Mouse (Mus musculus): ENCODE measurements around the gene Zdhhc17. TPM values are rescaled to one million over a fixed set of nuclear protein-coding genes. Genes with fewer than 3 reads are reported as not detected.

Zdhhc17 gene
- total RNA-seq, 2 experiments from 2014 or later: 18.3 to 18.8 TPM

- no peak for DNase-seq
Measured at GRCm38 (mm10) chr10:110920368-110920950, 89.5 kb downstream of the Zdhhc17 start.

DNA sequence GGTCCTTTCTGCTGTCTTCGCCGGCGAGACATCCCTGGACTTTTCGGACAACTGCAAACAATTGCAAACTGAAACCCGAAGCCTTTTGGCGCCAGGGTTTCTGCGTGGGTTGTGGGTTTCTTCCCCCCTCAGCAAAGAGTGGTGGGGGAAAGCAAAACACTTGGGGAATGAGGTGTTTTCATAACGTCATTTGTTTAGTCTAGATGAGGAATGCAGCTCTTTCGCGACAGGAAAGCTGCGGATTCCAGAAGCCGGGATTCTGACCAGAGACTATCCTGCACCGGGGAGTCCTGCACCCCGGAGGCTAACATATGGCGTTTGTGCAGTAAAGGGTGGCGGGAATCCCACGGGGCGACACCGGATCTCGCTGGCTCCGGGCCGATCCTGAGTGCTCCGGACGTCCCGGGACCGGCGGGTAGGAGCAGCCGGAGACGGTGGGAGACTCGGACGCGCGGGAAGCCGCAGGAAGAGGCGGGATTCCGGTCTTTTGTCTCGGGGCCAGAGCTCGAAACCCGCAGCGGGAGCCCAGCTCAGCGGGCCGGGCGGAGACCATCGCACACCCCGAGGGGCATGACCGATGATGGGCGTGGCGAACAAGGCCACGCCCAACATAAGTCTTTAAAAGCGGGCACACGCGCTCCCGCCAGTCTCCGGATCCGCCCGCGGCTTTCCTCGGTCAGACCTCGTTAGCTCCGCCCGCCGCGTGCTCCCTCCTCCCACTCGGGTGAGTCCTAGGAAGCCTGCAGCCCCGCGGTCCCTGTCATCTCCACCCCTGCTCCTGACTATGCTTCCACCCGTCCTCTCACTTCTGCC, 90.2 kb downstream of the Zdhhc17 start, which contains the start of gene Csrp2:
TSS of gene Csrp2 (plus strand) at position 259 of the 813 bp plus-strand sequence.
- DNase-seq: peak; percentile 88

- no peak for DNase-seq
Measured at GRCm38 (mm10) chr10:110918414-110919391, 91.2 kb downstream of the Zdhhc17 start.

DNA sequence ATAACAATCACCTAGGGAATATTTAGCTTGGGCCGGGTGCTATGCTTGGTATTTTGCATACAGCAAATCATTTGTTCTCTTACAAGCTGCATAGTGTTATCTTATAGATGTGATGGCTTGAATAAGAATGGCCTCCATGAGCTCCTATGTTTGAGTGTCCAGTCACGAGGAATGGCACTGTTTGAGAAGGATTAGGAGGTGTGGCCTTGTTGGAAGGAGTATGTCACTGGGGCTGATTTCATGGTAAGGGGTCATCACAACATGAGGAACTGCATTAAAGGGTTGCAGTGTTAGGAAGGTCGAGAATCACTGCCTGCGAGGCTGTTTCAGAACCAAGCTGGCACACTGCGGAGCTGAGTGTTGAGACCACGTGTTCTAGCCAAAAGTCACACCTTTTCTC, 92.4 kb downstream of the Zdhhc17 start:
- no peak for DNase-seq

DNA sequence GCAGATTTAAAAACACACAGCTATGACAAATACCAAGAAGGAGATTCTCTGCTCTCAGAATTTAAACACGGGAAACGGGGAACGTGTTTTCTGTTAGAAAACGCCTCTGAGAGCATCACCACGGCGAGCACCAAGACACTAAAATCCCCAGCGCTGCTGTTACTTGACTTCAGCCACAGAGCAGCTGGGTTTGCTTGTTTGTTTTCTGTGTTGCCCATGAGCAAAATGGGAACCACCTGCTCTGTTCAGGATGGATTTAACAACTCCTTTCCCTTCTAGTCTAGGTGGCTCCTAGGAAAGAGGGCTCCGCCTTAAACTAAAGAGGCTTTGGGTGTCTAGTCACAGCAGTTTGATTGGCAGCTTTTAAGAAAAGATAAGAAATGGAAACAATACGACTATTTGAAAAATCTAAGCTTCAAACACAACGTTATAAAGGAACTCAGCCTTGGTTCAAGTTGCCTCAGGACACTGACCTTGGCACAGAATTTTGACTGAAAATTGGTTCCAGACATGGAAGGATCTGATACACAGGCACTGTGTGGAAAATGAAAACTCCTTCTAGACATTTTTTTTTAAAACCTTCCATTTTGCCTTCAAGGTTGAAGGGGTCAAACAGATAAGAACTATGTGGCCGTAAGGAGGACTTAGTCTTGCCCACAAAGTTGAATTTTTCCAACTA, 93.1 kb downstream of the Zdhhc17 start:
- no peak for DNase-seq

DNA sequence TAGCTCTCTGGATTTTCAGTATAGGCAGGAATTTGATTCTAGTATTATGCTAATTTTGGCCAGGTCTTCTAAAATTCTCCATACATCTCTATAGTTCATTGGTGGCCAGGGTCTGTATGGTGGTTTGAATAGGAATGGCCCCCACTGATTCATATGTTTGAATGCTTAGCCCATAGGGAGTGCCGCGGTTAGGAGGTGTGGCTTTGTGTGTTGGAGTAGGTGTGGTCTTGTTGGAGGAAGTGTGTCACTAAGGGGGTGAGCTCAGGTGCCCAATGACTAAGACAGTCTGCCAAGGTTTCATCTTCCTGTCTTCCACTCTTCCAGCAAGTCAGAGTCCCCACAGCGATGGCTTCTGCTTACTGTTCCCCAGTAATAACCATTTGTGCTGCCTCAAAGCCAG, 106.1 kb downstream of the Zdhhc17 start:
- no peak for DNase-seq

DNA sequence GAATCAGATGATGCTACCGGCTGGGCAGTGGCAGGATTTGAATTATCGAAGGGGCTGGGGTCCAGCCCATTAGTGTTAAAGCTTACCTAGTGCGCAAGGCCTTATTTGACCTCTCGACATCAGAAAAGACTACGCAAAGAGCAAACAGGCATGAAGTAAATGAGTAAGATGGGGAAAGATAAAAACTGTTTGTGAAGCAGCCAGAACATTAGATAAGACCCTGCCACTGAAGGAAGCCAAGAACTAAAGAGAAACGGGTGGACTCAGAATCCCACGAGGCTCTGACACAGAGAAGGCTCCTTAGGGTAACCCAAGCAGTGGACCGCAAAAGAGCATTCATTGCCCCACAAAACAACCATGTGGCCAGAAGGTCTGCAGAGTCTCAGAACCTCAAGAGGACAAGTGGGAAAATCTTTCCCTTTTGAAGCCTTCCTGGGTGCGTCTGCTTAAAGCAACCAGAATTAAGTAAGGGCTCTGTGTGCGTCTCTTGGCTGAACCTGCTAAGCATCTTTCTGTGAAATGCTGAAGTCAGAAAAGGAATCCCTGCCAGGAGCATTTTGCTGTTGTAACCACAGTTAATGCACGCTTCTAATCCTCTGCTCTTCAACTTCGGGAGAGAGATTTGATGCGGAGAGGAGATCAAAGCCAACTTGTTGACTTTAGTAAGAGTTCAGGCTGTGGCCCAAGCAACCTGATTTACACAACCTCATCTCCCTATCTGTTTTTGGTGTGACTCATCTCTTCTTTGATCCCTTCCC, 110.0 kb downstream of the Zdhhc17 start:
- DNase-seq: no peak

Other genes starting within 250 kb of the Zdhhc17 start
- 10 to 100 TPM in 1 of 2 experiments, 1 to 10 TPM in 1; 8.8 to 15.2 TPM for gene Csrp2, start 90.4 kb downstream of the Zdhhc17 start, total RNA-seq (2021)
- gene Osbpl8, start 154.6 kb upstream of the Zdhhc17 start, total RNA-seq (2021): 10 to 100 TPM; 13.6 to 14.5 TPM

All from gastrocnemius, postnatal 25 days (tissue).